Mouse (Mus musculus) hematopoietic stem cell, adult 5-6 weeks (primary cell): ENCODE measurements around the gene 4930555G01Rik. TPM values are rescaled to one million over a fixed set of nuclear protein-coding genes. Genes with fewer than 3 reads are reported as not detected.
"Not testable (repeated sequence)": the region's sequence is repeated elsewhere in the genome, so short reads cannot be mapped to it uniquely, and the experiment has no call there.

Source experiments
- ATAC-seq, 2 experiments: fragments of 125-278 bp in 1 of 2; replicated peaks in 1 of 2; 2 replicates each; pipeline ENCODE4 v1.8.0; 2016 to 2017; ENCODE audit warnings: inconsistent platforms in 2 of 2, mild to moderate bottlenecking in 2 of 2, moderate number of reproducible peaks in 2 of 2, low read depth in 1 of 2, moderate TSS enrichment in 1 of 2; ENCODE audit not compliant: low FRiP score in 2 of 2, poor library complexity in 2 of 2, severe bottlenecking in 2 of 2, insufficient read depth in 1 of 2, low TSS enrichment in 1 of 2
- total RNA-seq: library from RNA; stranded (forward); fragments of 172-1452, 232-1000 nt; gene quantifications from 2 replicates; pipeline ENCODE4 v1.2.3, GENCODE M21; 2017

Gene 4930555G01Rik
- not detected in 2 replicates for total RNA-seq

DNA sequence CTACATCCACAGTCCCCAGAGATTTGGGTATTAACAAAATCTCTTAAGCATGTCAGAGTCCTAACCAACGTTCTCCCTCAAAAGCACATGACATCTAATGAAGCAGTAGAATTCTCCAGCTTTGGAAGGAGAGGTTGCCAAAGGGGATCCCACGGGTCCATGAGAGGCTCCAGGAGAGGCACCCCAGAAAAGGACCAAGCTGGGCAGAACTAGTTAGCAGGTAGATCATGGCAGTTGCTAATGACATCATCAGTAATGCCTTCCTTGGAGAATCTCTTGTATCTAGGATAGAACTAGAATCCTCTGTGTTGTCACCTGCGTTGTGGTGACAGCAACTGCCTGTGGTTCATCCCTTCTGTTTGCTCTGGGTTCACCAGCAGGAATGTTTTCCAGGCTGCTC, at the start of gene 4930555G01Rik:
4930555G01Rik (plus strand) TSS at position 301 of the 400 bp plus-strand sequence.
- not testable (repeated sequence) for ATAC-seq

DNA sequence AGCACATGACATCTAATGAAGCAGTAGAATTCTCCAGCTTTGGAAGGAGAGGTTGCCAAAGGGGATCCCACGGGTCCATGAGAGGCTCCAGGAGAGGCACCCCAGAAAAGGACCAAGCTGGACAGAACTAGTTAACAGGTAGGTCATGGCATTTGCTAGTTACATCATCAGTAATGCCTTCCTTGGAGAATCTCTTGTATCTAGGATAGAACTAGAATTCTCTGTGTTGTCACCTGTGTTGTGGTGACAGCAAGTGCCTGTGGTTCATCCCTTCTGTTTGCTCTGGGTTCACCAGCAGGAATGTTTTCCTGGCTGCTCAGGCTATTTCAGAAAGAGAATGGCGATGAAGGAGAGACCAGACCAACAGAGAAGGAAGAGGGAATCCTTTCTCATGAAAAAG, 34.8 kb upstream of the 4930555G01Rik start, which contains the start of gene Gm3298:
Gm3298 (plus strand) TSS at position 301 of the 400 bp plus-strand sequence.
- not testable (repeated sequence) for ATAC-seq

DNA sequence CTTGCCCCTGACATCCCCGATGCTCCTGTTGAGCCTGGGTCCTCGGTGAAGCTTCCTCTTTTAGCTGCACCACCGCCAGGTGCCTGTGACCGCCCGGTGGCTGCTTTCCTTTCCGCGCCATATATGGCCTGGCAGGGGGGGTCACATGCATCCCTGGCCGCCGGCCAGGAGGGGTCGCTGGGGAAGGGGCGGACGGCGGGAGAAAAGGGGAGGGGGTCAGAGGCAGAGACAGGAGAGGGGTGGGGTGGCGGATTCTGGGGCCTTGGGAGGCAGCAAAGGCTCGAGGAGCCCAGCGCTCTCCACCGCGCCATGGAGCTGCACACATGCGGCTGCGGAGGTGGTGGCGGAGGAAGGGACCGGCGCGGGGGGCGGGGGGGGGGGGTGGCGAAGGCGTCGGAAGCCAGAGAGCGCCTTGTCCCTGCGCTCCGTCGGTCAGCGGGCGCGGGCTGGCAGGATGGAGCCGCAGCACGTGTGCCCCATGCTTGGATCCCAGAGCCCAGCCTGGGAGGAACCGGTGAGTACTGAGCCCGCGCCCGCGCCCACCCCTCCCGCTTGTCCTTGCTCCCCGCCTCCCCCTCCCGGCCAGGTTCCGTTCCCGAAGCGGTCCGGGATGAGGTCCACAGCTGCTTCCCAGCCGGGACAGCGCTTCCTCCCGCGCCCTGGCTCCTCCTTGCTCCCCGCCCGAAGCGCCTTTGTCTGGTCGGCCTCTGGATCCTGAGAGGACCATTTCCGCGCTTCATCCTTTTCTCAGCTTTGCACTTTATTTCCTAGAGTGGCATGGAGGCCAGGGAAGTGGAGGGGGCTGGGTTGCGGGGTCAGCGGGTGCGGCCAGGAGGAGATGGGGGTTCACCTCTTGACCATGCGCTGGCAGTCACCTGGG, 20.4 kb downstream of the 4930555G01Rik start, which contains the start of gene Gm8281:
Gm8281 (plus strand) TSS at position 430 of the 880 bp plus-strand sequence.
- not testable (repeated sequence) for ATAC-seq

Other genes with a start within 250 kb of the 4930555G01Rik start
- gene Gm3269, start 212.5 kb upstream of the 4930555G01Rik start, total RNA-seq: not detected in 2 replicates
- gene Gm3264, start 195.1 kb upstream of the 4930555G01Rik start, total RNA-seq: not detected in 2 replicates
- not detected in 2 replicates for gene Gm3278, start 158.2 kb upstream of the 4930555G01Rik start, total RNA-seq
- gene Gm8297, start 66.7 kb upstream of the 4930555G01Rik start, total RNA-seq: not detected in 2 replicates
- not detected in 2 replicates for gene Gm3298, start 34.7 kb upstream of the 4930555G01Rik start, total RNA-seq
- gene Gm8281, start 20.4 kb downstream of the 4930555G01Rik start, total RNA-seq: not detected in 2 replicates
- not detected in 2 replicates for gene Gm8279, start 80.9 kb downstream of the 4930555G01Rik start, total RNA-seq
- gene Gm3317, start 113.9 kb downstream of the 4930555G01Rik start, total RNA-seq: 0.69 TPM in 1 of 2 replicates, not detected in the other
- gene Gm8271, start 135.2 kb downstream of the 4930555G01Rik start, total RNA-seq: not detected in 2 replicates
- gene Gm3526, start 210.0 kb downstream of the 4930555G01Rik start, total RNA-seq: 0.99 TPM in 1 of 2 replicates, not detected in the other